Mouse (Mus musculus) small intestine, adult 10 weeks (tissue): ENCODE results near the gene Olfr389. TPM values are rescaled to one million over a fixed set of nuclear protein-coding genes. Genes with fewer than 3 reads are reported as not detected.

Experiments used
- polyA plus RNA-seq: library from polyadenylated mRNA; stranded (reverse); fragments of 350-450 nt; fragmentation: Illumina TruSeq; extraction: RNeasy Lipid Tissue Mini Kit (QIAGEN cat#74804); gene quantifications from one replicate; pipeline ENCODE4 v1.2.3, GENCODE M21; 2014; ENCODE audit warnings: low replicate concordance

Olfr389 gene
- not detected for polyA plus RNA-seq

DNA sequence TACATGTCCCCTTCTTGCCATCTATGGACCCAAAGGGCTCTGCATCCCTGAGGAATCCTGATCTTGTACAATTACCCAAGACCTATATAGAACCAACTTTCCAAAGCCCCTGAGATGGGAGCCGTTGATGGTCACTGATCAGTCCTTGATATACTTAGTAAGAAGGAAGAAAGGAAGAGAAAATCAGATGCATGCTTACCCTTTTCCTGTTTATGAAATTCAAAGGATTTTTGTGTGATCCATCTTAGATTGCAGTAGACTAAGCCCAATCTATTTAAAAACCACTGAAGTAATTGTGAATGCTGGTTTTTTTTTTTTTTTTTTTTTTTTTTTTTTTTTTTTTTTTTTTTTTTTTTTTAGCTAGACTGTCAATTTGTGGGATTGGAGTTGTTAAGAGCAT is at the start of gene Olfr389:
TSS of gene Olfr389 (minus strand) at position 101 of the 400 bp plus-strand sequence.

DNA sequence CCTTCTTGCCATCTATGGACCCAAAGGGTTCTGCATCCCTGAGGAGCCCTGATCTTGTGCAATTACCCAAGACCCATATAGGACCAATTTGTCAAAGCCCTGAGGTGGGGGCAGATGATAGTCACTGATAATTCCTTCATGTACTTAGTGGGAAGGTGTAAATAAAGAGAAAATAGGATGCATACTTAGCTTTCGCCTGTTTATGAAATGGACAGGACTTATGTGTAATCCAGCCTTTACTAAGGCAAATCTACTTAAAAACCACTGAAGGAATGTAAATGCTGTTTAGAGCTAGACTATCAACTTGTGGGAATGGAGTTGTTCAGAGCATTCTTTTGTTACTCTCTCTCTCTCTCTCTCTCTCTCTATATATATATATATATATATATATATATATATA is 36.4 kb upstream of the Olfr389 start, which contains the start of gene Olfr392:
TSS of gene Olfr392 (minus strand) at position 101 of the 400 bp plus-strand sequence.

DNA sequence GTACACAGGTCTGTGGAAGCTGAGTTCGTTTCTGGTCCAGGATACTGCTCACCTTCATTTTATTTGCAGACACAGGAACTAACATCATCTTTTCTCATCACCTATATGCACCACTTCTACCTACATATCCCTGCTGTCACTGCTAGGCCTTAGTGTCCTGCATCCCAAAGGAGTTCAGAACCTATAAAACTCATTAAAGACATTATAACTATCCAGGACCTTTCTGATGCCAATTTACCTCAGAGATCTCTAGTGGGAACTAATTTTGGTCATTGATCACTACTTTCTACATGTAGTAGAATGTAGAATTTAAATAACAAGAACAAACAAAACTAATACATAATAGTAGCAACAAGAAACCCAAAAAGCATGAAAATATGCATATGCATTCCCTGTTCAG is 22.4 kb upstream of the Olfr389 start, which contains the start of gene Olfr391-ps:
TSS of gene Olfr391-ps (minus strand) at position 101 of the 400 bp plus-strand sequence.

DNA sequence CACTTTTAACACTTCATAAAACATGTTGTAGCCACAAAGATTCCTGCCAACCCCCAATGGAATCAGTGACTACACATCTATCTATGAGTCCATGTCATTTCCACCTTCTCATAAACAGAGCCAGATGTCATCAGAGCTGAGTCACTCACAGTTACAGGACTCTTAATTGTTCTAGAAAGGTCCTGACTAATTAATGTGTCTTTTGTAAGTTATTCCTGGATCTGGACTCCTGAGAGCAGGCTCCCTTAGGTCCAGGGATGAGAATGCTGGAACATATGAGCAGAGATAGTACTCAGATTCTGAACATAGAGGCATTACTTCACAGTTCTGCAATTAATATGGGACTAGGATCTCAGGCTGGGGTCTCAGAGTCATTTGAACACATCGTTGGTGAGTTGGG is 2.2 kb upstream of the Olfr389 start, which contains the start of gene Olfr390:
TSS of gene Olfr390 (plus strand) at position 301 of the 400 bp plus-strand sequence.

Other genes starting within 250 kb of the Olfr389 start
- not detected for gene Olfr385, start 187.7 kb downstream of the Olfr389 start, polyA plus RNA-seq
- gene Olfr384, start 182.1 kb downstream of the Olfr389 start, polyA plus RNA-seq = not detected
- not detected for gene Zfp735, start 91.9 kb downstream of the Olfr389 start, polyA plus RNA-seq
- gene Olfr390, start 2.3 kb upstream of the Olfr389 start, polyA plus RNA-seq = not detected
- not detected for gene Olfr391-ps, start 22.3 kb upstream of the Olfr389 start, polyA plus RNA-seq
- not detected for gene Olfr392, start 36.3 kb upstream of the Olfr389 start, polyA plus RNA-seq
- not detected for gene Olfr393, start 70.7 kb upstream of the Olfr389 start, polyA plus RNA-seq
- gene Olfr394, start 110.1 kb upstream of the Olfr389 start, polyA plus RNA-seq = not detected
- gene Olfr395, start 128.6 kb upstream of the Olfr389 start, polyA plus RNA-seq = not detected
- not detected for gene Olfr23, start 156.0 kb upstream of the Olfr389 start, polyA plus RNA-seq
- gene Olfr397, start 180.1 kb upstream of the Olfr389 start, polyA plus RNA-seq = not detected
- not detected for gene Olfr398, start 209.7 kb upstream of the Olfr389 start, polyA plus RNA-seq